Mouse (Mus musculus) layer of hippocampus, postnatal 10 days (tissue): ENCODE measurements around the gene Gm5447. TPM values are rescaled to one million over a fixed set of nuclear protein-coding genes. Genes with fewer than 3 reads are reported as not detected.

ENCODE experiments used
- DNase-seq, 2 experiments: peaks; one replicate each; pipeline ENCODE4 v3.0.0; 2021; ENCODE audit warnings: low spot score in 2 of 2
- long read RNA-seq: library from polyadenylated mRNA; stranded (forward); transcript quantifications from one replicate; pipeline ENCODE4 v2.0.0, GENCODE M21; 2023
- total RNA-seq, 2 experiments: library from RNA; stranded (reverse); gene quantifications; 2 replicates each; pipeline ENCODE4 v1.2.3; 2021

Gene Gm5447
- total RNA-seq: not detected
- long read RNA-seq: 0 reads

GRCm38 (mm10) chr13:30973501-30974246, at the start of gene Gm5447, which contains the start of gene Exoc2:
Gm5447 (plus strand) TSS chr13:30974204.
Exoc2 (minus strand) TSS chr13:30974093.
- peak; percentile 82 to 85 for DNase-seq

GRCm38 (mm10) chr13:30924269-30924668, 49.7 kb upstream of the Gm5447 start:
- no peak for DNase-seq

GRCm38 (mm10) chr13:30929119-30929518, 44.9 kb upstream of the Gm5447 start:
- no peak for DNase-seq

- DNase-seq: no peak
Measured at GRCm38 (mm10) chr13:30931613-30932012, 42.4 kb upstream of the Gm5447 start.

GRCm38 (mm10) chr13:30932972-30933371, 41.0 kb upstream of the Gm5447 start:
- no peak for DNase-seq

- no peak for DNase-seq
Measured at GRCm38 (mm10) chr13:30945788-30946187, 28.2 kb upstream of the Gm5447 start.

GRCm38 (mm10) chr13:30947129-30947528, 26.9 kb upstream of the Gm5447 start:
- no peak for DNase-seq

GRCm38 (mm10) chr13:30947540-30947939, 26.5 kb upstream of the Gm5447 start, which contains the start of gene Hus1b:
Hus1b (minus strand) TSS chr13:30947759.
- DNase-seq: no peak

- DNase-seq: no peak
Measured at GRCm38 (mm10) chr13:30949181-30949580, 24.8 kb upstream of the Gm5447 start.

- no peak for DNase-seq
Measured at GRCm38 (mm10) chr13:30952044-30952443, 22.0 kb upstream of the Gm5447 start.

- no peak for DNase-seq
Measured at GRCm38 (mm10) chr13:30953580-30953979, 20.4 kb upstream of the Gm5447 start.

- no peak for DNase-seq
Measured at GRCm38 (mm10) chr13:30960714-30961113, 13.3 kb upstream of the Gm5447 start.

GRCm38 (mm10) chr13:30961932-30962331, 12.1 kb upstream of the Gm5447 start:
- DNase-seq: no peak

GRCm38 (mm10) chr13:30966507-30966911, 7.5 kb upstream of the Gm5447 start:
- DNase-seq: no peak

GRCm38 (mm10) chr13:30968311-30968710, 5.7 kb upstream of the Gm5447 start:
- no peak for DNase-seq

- DNase-seq: no peak
Measured at GRCm38 (mm10) chr13:30971047-30971446, 3.0 kb upstream of the Gm5447 start.

- no peak for DNase-seq
Measured at GRCm38 (mm10) chr13:30972102-30972501, 1.9 kb upstream of the Gm5447 start.

- no peak for DNase-seq
Measured at GRCm38 (mm10) chr13:30974247-30974630, 235 bp downstream of the Gm5447 start.

GRCm38 (mm10) chr13:30976536-30977084, 2.6 kb downstream of the Gm5447 start:
- DNase-seq: no peak

GRCm38 (mm10) chr13:30978224-30978623, 4.2 kb downstream of the Gm5447 start:
- no peak for DNase-seq

GRCm38 (mm10) chr13:30981666-30982065, 7.7 kb downstream of the Gm5447 start:
- DNase-seq: peak in 1 of 2 experiments; percentile 49

GRCm38 (mm10) chr13:30985275-30985597, 11.2 kb downstream of the Gm5447 start:
- DNase-seq: peak; percentile 38 to 59
